Mouse (Mus musculus) erythroblast, embryonic 14.5 days (primary cell): ENCODE measurements around the gene Zfhx2.

Experiments
- GATA1 ChIP-seq: IDR thresholded peaks from 2 replicates; pipeline ENCODE4 v1.6.1; 2012; ENCODE audit warnings: low read length, inconsistent platforms, mixed read lengths
- TAL1 ChIP-seq: IDR thresholded peaks from 3 replicates; pipeline ENCODE4 v1.6.1; 2012; ENCODE audit warnings: low read length, inconsistent platforms, mixed read lengths

DNA sequence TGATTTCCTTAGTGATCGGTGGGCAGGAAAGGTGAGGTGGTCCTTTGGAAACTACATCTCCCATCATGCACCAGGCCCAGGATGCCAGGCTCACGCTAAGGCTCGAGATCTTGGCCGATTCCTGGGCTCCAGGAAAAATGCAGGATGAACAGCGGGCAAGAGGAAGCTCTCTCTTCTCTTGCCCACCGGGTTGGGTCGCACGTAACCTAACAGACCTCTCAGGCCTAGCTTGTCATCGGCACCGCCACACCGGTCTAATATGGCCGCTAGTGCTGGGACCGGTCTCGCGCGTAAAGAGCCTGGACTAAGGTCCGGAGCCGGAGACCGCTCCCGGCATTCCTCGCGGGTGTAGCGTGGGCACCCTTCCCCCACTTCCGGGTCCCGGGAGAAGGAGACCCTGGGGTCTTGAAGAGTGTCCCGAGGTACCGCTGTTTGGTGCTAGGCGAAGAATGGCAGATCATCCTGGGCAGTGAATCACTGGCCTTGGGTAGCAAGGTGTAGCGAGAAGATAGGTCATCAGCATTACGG is 2.6 kb upstream of the Zfhx2 start, which contains the start of gene Thtpa:
- TF ChIP-seq TAL1 (peak; percentile 34; the same call in 1 of the 3 replicates), GATA1 (no peak)
